Mouse (Mus musculus) naive thymus-derived CD4-positive, alpha-beta T cell, adult 2 months (primary cell): ENCODE results near the gene Arhgap21.

ENCODE experiments used
- DNase-seq: peaks from one replicate; pipeline ENCODE4 v3.0.0-alpha.2; 2011; ENCODE audit warnings: low read depth

Arhgap21 gene

GRCm38 (mm10) chr2:20966176-20967100, 2.2 kb downstream of the Arhgap21 start:
- peak; percentile 6 for DNase-seq

- no peak for DNase-seq
These were observed 3.3 kb downstream of the Arhgap21 start for GRCm38 (mm10) chr2:20965361-20965760.

- DNase-seq: no peak
These were observed 4.2 kb downstream of the Arhgap21 start for GRCm38 (mm10) chr2:20964461-20964860.

GRCm38 (mm10) chr2:20963226-20963805, 5.4 kb downstream of the Arhgap21 start:
- no peak for DNase-seq

- no peak for DNase-seq
These were observed 6.4 kb downstream of the Arhgap21 start for GRCm38 (mm10) chr2:20962284-20962683.

- peak; percentile 22 for DNase-seq
These were observed 6.9 kb downstream of the Arhgap21 start for GRCm38 (mm10) chr2:20961825-20962224.

- DNase-seq: peak; percentile 4
These were observed 7.4 kb downstream of the Arhgap21 start for GRCm38 (mm10) chr2:20961295-20961694.

- no peak for DNase-seq
These were observed 8.0 kb downstream of the Arhgap21 start for GRCm38 (mm10) chr2:20960668-20961035.

GRCm38 (mm10) chr2:20959906-20960667, 8.6 kb downstream of the Arhgap21 start:
- no peak for DNase-seq

- DNase-seq: no peak
These were observed 9.6 kb downstream of the Arhgap21 start for GRCm38 (mm10) chr2:20959045-20959444.

GRCm38 (mm10) chr2:20957995-20958394, 10.7 kb downstream of the Arhgap21 start:
- DNase-seq: no peak

- DNase-seq: no peak
These were observed 12.0 kb downstream of the Arhgap21 start for GRCm38 (mm10) chr2:20956716-20957115.

- no peak for DNase-seq
These were observed 12.7 kb downstream of the Arhgap21 start for GRCm38 (mm10) chr2:20955996-20956395.

- no peak for DNase-seq
These were observed 13.3 kb downstream of the Arhgap21 start for GRCm38 (mm10) chr2:20955376-20955775.

GRCm38 (mm10) chr2:20952716-20953115, 16.0 kb downstream of the Arhgap21 start:
- no peak for DNase-seq

- no peak for DNase-seq
These were observed 19.5 kb downstream of the Arhgap21 start for GRCm38 (mm10) chr2:20949168-20949567.

GRCm38 (mm10) chr2:20947036-20947435, 21.6 kb downstream of the Arhgap21 start:
- no peak for DNase-seq

GRCm38 (mm10) chr2:20945596-20945995, 23.1 kb downstream of the Arhgap21 start:
- no peak for DNase-seq

- DNase-seq: no peak
These were observed 24.8 kb downstream of the Arhgap21 start for GRCm38 (mm10) chr2:20943730-20944454.

GRCm38 (mm10) chr2:20943222-20943621, 25.5 kb downstream of the Arhgap21 start:
- no peak for DNase-seq

GRCm38 (mm10) chr2:20942434-20943198, 26.1 kb downstream of the Arhgap21 start:
- DNase-seq: no peak
